Mouse (Mus musculus) testis, adult 2 months (tissue): ENCODE measurements at regions not wholly inside any gene's neighbourhood (a gene's known extent, or its start where the extent isn't known, plus 50 kb on each side); places are given as distances from the start of the nearest gene placed in this dataset.

ENCODE experiments used
- CTCF ChIP-seq: fragments of 200-500 bp; IDR thresholded peaks from 2 replicates; pipeline ENCODE4 v1.5.1; 2012; ENCODE audit warnings: low read depth, mild to moderate bottlenecking, inconsistent platforms, low read length, moderate library complexity; ENCODE audit not compliant: control insufficient read depth, insufficient read depth, insufficient replicate concordance
- POLR2A ChIP-seq: fragments of 200-500 bp; IDR thresholded peaks from 2 replicates; pipeline ENCODE4 v1.6.1; 2012; ENCODE audit warnings: low read depth, mild to moderate bottlenecking, inconsistent platforms, low read length, moderate library complexity; ENCODE audit not compliant: control insufficient read depth

DNA sequence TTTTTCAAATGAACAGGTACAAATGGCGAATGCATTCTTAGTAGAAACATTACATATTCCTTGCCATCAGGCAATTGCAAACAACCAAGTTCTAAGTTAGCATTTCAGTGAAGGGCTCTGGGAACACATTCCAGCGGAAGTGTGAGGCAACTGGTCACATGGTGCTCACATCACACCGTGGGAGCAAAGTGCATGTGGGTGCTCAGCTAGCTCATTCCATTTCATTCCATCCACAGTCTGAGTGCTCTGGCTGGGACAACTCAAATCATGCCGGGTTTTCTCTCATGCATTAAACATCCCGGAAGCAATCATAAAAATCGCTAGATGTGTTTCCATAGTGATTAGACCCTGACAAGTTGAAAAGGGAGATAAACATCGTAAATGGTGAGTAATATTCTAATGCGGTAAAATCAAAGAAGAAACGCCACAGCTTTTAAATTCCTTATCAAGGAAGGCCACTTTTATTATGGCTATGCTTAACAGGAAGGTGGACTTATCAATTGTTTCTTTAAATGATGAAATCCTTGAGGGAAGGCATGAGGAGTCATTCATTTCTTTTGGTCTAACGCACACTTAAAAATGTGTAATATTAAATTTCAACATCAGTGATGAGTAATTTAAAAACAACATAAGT lies 104.1 kb downstream of the Rassf9 start:
- TF ChIP-seq POLR2A: no peak
- no peak for TF ChIP-seq CTCF
